Mouse (Mus musculus) lung, adult 2 months (tissue): ENCODE data around the gene Cdh4.

ENCODE experiments used
- CTCF ChIP-seq: fragments of 200-500 bp; IDR thresholded peaks from 2 replicates; pipeline ENCODE4 v1.5.1; 2011; ENCODE audit warnings: mild to moderate bottlenecking, low read length, control low read depth; ENCODE audit not compliant: insufficient read depth
- POLR2A ChIP-seq: fragments of 200-500 bp; IDR thresholded peaks from 2 replicates; pipeline ENCODE4 v1.6.1; 2011; ENCODE audit warnings: low read depth, mild to moderate bottlenecking, control low read depth, low read length, borderline replicate concordance; ENCODE audit errors: extremely low read depth

DNA sequence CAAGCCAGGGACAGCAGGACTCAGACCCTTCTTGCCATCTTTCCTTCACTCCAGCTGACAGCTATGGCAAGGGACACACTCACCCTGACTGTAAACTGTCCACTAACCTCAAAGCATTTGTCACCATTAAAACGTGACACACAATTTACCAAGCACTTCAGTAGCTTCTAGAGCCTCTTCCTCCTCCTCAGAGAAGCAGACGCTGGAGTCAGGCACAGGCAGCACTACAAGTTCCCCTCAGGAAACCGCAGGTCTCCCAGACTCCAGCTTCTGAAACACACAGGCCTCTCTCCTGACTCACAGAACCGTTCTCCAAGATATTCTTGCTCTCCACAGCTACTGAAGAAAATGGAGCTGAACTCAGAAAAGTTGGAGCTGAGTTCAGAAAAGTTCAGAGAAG lies 494.9 kb downstream of the Cdh4 start:
- TF ChIP-seq CTCF (no peak), POLR2A (no peak)
